Mouse (Mus musculus) bone marrow macrophage, adult 2 months (primary cell): ENCODE measurements around the gene Limd1.

Experiments used
- CTCF ChIP-seq: IDR thresholded peaks from 2 replicates; pipeline ENCODE4 v1.5.1; 2012; ENCODE audit warnings: low read depth, mild to moderate bottlenecking, low read length, moderate library complexity
- POLR2A ChIP-seq: IDR thresholded peaks from 2 replicates; pipeline ENCODE4 v1.6.1; 2012; ENCODE audit warnings: mild to moderate bottlenecking, low read depth, low read length, borderline replicate concordance

DNA sequence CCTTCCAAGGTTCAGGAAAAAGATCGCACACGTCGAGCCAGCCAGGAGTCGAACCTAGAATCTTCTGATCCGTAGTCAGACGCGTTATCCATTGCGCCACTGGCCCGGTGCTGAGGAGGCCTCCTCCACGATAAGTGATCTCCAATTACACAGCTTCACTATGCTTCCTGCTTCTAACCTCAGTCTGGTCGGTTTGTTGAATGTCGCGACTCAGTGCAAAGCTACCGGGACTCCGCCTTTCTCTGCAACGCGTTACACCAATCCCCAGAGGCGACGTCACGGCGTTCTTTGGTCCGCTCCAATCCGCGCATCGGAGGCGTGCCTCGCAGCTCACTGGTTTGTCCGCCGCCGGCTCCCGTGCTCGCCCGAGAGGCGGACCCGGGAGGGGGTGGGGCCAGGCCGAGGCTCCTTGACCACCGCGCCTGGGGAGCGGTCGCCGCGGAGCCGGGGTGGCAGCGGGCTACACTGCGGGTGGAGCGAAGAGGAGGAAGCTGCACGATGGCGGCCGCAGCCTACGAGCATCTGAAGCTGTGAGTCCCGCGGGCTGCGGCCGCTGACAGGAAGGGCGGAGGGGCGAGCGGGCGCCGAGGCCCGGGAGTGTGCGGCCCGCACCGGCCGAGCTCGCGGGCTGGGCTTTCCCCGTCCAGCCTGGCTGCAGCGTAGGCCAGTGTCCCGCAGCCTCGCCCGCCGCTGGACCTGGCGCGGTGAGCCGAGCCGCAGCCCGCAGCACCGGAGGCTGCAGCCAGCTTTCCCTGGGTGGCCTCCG is 51.1 kb downstream of the Limd1 start, which contains the start of gene Sacm1l:
- TF ChIP-seq CTCF (no peak), POLR2A (no peak; the same call in 1 of the 2 replicates)
